Mouse (Mus musculus) liver, adult 2 months (tissue): Measurements from ENCODE around the gene Ripply3.

Source experiments
- CTCF ChIP-seq: fragments of 200-500 bp; IDR thresholded peaks from 2 replicates; pipeline ENCODE4 v1.5.1; 2011; ENCODE audit warnings: low read depth, low read length, control low read depth
- POLR2A ChIP-seq: fragments of 200-500 bp; IDR thresholded peaks from 2 replicates; pipeline ENCODE4 v1.6.1; 2011; ENCODE audit warnings: low read length, control low read depth; ENCODE audit not compliant: insufficient read depth; ENCODE audit errors: extremely low read depth

DNA sequence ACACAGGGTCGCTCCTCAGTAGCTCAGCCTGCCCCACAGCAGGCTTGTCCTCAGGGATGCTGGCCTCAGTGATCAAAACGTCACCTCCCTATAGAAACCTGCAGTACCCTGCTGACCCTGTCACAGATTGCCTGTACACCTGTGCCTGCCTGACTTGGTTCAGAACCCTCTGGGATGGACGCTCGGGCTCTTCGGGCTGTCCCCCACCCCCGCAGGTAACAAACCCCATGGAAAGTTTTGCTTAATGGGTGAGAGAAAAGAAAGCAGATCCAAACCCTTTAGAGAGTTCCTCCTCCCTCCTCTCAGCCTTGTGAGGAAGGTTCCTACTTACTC lies 25.1 kb upstream of the Ripply3 start:
- TF ChIP-seq POLR2A (no peak), CTCF (no peak)
